Mouse (Mus musculus) kidney, postnatal 25 days (tissue): ENCODE data around the gene Herc4.

Source experiments
- DNase-seq, 2 experiments: peaks; one replicate each; pipeline ENCODE4 v3.0.0; 2021; ENCODE audit warnings: mixed read lengths in 2 of 2

The Herc4 gene

DNA sequence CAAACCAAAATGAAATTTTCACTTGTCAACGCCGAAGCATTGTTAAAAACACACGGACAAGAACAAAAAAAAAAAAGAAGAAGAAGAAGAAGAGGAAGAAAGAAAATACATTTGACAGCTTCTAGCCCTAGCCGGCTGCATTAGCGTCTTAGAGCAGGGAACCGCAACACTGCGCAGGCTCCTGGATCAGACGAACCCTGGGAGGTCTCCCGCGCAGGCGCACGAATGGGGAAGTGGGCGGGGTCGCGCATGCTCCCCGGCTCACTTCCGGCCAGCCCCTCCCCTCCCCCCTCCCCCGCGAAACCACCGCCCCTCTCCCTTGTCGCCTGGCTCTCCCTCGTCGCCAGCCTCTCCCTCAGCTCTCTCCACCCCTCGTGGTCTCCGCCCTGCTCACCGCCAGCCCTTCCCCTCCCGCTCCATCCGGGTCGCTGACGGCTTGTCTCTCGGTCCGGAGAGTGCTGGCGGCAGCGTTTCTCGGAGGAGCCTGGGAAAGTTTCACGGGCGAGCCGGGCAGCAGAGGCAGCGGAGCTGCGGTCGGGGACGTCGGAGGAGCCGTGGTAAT, at the start of gene Herc4:
TSS of gene Herc4 (plus strand) at position 318 of the 562 bp plus-strand sequence.
- peak; percentile 96 to 98 for DNase-seq

DNA sequence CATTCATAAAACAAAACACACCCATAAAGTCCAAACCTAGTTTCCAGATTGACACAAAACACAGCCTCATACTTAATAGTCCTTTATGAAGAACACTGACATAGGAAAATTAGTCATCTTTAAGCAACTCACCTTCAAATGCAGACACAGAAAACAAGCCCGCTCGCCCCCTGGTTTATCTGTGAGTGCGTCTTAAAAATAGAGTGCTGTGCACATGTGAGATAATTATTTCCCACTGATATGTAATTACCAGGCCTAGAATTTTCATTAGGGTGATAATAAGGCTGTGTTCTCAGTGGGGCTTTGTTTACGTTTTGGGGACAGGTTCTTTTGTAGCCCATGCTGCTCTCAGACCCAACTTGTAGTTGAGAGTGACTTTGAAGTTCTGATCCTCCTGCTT, 44.6 kb upstream of the Herc4 start:
- DNase-seq: no peak

DNA sequence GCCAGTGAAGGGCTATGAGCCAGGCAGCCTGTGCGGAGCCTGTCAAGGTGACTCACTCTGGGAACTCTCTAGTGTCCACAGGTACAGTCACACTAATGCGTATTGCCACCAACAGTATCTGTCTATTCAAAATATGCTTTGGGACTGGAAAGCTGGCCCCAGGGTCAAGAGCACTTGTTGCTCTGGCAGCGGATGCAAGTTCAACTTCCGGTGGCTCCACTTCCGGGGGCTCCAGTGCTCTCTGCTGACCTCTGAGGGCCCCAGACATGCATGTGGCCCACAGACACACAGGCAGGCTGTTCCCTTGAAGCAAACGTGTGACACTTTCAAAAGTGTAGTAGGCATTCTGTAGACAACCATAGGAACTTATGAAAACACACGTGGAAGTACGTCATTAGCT, 42.1 kb upstream of the Herc4 start:
- no peak for DNase-seq

DNA sequence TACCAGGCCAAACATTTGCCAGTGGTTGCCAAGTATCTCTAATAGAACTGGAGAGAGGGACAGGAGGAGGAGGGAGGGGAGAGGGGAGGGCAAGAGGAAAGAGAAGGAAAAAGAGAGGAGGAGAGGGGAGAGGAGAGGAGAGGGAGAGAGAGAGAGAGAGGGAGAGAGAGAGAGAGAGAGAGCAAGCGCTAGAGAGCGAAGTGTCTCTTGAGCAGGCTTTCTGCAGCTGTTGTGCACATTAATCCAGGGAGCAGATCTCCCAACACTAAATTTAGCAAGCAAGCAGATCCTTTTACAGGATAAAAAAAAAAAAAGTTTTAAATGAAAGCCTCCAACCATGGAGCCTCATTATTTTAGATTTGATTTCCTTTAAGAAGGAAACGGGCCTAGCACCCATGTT, 40.6 kb upstream of the Herc4 start:
- no peak for DNase-seq

DNA sequence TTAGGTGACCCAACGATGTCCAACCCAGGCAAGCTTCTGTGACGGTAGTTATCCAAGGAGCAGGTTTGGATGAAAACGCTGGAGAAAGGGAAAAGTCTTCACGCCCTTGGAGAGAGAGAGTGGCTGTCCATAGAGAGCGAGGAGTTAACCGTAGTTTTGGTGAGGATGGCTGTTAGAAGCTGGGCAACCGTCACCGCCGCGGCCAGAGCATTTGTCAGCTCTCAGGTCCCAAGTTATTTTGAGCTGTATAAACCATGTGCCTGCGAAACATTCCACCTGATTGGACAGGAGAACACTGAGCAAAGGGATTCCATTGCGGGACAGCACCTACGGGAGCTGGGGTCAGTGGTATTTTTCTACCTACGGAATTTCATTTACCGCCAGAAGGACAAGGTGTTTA, 39.9 kb upstream of the Herc4 start, which contains the start of gene Mypn:
TSS of gene Mypn (minus strand) at position 225 of the 400 bp plus-strand sequence.
- DNase-seq: no peak

DNA sequence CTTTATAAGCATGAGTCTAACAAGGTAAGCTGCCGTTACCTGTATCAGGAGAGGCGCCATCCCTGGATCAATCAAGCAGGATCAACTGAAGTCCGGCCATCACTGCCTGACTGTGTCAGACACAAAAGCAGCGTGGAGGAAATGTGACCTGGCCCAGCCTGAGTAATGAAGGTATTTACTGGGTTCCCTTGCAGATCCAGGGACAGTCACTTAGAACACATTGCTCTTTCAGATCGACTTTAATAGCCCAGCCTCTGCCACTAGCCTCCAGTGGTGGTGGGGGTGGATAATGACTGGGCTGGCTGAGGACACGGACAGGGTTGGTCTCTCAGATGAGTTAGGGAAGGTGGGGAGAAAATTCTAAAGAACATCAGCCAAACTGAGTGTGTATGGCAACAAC, 34.7 kb upstream of the Herc4 start:
- DNase-seq: no peak

DNA sequence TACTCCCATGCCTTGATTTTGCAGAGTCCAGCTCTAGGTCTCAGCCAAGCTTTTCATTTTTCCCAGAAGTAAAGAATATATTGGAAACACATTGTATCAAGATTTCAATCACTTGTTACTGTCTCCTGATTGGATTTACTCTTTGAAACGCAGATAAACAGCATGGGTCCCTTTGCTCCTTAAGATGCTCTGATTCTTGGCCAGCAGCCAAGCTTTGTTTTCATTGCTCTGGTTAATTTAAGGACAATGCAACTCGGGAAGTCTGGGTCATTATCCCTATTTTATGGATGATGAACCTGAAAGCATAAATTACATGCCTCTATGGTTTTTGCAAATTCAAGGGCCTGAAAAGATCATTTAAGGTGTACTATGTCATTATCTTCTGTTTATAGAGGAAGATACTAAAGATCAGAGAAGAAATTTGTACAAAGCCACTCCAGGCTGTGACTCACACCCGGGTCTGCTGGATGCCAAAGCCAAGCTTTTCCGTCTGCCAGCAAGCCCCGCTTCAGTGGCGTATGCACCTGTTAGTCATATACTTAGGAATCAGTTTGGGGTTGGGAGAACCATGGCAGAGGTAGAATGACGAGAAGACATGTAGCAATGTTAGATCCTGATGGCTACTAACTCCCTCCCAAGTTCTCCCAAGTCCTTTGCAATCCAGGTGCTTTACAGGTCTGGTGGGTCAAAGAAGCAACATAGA, 22.4 kb upstream of the Herc4 start:
- peak in 1 of 2 experiments; percentile 18 for DNase-seq

DNA sequence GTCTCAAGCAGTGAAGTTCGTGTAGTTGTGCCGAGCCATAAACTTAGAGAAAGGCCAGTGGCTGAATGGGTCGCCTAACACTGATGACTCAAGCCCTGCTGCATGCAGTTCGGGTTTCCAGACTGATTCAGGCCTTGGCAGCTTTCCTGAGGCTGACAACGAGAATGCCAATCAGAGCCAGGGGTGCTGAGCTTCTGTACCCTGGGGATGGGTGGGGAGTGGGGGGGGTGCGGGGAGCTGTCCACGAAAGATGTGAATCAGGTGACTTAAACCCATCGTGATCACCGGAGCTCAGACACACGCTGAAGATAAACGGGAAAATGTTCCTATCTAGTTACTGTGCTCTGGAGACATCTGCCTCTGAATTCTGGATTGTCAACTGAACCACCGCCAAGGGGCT, 19.3 kb upstream of the Herc4 start:
- no peak for DNase-seq

DNA sequence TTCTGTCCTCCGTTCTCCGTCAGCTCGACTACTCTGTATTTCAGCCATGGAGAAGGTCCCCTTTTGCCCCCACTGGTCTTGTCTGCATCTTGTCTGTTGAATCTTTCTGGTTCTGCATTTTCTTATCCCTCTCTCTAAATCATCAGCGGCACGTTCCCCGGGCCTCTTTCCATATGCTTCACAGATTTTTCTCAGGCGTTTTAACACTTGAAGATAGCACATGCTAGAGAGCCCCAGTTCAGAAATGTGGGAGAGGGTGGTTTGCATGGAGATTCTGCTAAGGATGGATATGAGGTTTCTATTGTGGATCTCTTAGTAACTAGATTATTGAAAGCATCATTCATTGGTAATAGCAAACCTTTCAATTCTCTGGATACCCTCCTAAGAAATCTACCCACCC, 13.3 kb upstream of the Herc4 start:
- DNase-seq: no peak

DNA sequence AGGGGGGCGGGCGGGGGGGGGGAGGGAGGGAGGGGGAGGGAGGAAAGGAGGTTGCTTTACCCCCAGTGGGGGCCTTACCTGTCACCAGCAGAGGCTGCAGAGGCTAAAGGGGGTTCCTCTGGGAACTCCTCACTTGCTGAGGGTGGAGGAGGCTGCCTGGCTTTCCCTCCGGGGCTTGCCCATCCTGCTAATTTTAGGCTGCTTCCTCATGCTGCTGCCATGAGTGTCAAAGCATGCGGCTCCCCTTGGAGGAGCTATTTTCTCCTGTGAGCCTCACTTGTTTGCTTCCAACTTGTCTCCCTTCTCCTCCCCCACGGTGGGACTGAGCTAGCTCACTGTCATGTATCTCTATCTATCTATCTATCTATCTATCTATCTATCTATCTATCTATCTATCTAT, 12.8 kb upstream of the Herc4 start:
- DNase-seq: no peak

DNA sequence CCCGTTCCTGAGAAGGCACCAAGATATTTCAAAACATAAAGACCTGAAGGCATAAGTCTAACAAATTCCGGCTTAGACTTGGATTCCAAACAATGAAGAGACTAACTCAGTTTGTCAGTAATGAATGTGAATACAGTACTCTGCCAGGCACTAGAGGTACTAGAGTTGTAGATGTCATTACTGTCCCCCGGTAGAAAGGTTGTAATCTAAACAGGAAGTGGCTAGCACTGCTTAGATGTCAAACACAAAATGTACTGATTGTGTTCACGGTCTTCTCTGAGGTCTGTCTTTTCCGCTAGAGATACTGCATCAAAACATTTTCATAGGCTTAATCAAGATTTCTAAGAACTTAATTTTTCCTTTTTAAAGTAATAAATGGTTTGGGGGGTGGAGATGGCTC, 12.0 kb upstream of the Herc4 start:
- DNase-seq: no peak

DNA sequence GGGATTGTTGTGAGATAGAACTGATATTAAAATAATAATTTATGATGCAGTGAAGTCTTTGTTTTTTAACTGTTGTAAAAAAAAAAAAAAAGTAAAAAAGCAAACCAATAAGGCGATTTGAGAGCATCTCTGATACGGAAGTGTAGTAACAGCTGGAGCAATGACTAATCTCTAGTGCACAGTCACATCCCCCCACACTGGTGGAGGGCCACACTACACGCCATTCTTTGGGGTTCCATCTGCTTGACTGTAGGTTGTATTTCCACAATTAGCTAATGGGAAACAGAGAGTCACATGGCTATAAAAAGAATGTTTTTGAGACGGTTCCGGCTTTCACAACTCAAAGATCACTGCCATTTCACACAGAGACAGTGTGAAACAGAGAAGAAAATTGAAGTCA, 9.5 kb upstream of the Herc4 start:
- DNase-seq: no peak

DNA sequence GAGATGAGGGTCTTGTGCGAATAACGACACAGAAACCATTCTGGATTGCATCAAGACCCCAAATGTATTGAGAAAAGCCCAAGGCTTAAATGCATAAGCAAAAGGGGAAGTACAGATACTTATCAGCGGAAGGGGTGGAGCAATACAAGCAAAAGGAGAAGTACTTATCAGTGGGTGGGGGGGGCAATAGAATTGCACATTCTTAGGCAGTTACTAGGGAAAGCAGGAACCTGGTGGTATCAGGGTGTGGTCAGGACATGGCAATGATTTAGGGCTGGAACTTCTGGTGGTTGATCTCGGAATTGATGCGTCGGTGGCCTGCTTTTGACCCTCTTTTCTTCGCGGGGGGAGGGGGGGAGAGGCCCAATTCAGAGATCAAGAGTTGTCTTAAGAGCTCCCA, 7.7 kb upstream of the Herc4 start:
- DNase-seq: no peak

DNA sequence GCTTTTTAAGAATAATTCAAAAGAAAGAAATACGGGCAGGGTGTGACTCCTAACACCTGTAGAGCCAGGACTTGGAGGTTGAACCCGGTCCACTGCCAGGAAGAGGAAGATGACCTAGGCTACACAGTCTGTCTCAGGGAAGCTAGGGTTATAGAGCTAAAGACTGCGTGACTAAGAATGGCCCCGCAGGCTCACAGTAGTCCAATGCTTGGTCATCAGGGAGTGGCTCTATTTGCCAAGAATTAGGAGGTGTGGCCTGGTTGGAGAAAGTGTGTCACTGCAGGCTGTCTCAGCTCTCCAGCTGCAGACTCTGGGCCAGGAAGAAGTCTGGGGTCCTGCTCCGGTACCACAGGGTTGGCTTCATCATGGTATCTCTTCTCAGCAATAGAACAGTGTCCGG, 6.9 kb upstream of the Herc4 start:
- DNase-seq: no peak

DNA sequence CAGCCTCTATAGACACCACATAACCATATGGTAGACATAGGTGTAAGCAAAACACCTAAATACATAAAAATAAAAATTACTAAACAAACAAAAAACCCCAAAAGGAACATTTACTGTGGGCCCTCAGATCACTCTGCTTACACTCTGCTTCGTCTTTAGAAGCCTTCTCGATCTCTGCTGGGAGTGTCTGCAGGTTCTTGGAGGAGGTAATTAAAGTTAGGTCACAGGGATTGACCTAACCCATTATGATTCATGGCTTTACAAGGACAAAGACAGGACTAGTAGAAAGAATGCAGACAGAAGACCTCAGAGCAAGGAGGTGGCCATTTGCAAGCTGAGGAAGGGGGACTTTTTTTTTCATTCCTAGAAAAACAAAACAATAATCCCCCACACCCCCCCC, 6.4 kb upstream of the Herc4 start:
- DNase-seq: no peak

DNA sequence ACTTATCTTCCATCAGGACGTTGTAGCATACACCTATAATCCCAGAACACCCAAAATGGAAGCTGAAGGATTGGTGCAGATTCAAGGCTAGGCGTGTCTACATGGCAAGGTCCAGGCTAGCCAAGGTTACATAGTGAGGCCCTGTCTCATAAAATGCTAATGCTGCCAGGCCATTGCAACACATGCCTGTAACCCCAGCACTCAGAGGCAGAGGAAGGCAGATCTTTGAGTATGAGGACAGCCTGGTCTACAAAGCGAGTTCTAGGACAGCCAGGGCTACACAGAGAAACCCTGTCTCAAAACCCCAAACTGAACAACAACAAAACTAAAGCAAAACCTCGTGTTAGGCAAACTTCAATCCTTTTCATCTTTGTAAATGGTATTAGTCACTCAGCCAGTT, 5.5 kb upstream of the Herc4 start:
- DNase-seq: no peak

DNA sequence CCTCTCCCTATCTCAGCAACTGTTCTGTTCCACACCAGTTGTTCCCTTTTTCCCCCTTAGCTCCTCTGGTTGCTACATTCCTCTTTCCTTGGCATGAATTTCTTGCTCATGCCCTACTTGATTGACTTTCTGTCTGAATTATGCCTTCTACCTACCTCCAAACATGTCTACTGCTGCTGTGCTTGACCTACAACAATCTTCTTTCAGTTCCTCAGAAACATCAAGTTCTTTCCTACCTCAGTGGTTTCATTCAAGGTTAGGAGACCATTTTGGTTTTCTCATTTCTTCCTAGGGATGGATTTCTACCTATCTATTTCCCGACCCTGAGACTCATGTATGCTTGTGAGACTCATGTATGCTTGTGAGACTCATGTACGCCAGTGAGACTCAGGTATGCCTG, 3.8 kb upstream of the Herc4 start:
- no peak for DNase-seq

DNA sequence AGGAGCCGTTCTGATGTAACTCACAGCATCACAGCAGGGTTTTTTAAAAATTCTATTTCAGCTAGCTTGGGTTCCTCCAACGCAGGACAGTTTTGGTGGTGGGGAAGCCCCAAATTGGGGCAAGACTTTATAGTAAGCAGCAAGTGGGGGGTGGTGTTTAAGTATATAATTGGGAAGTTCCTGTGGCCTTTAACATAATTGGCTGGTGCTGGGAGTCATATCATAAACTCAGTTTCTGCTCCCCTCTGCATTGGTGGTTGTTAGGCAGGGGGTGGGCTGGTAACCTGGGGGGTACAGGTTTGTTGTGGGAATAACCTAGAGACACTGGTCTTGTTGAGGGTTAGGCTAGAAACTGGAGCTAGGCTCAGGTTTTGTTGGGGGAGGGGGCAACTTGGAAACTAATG, 2.7 kb upstream of the Herc4 start:
- no peak for DNase-seq

DNA sequence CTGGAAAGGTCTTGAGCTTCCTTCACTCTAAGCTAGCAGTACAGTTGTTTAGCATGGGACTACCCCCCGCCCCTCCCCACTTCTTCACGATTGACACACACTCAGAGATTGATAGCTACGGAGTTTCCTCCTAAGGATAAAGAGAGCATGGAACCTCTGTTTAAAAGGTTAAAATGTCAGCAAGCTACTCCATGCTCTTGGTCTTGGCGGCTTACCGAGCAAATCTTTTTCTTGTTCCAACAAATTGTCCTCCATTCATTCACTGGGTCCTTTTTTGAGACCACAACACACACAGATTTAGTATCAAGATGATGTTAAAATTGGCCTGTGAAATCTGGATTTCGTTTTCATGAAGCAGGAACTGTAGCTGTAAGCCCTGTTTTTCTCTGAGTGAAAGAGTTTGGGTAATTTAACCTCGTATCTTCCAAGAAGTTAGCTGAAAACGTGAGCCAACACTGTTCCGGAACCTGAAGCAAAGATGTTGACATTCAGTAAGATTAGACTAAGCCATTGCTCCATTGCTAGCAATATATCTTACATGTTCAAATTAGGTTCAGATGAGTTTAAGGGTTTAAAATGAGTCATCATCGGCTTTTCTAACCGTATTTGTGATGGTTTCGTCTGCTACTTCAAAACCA, 693 bp upstream of the Herc4 start:
- no peak for DNase-seq

DNA sequence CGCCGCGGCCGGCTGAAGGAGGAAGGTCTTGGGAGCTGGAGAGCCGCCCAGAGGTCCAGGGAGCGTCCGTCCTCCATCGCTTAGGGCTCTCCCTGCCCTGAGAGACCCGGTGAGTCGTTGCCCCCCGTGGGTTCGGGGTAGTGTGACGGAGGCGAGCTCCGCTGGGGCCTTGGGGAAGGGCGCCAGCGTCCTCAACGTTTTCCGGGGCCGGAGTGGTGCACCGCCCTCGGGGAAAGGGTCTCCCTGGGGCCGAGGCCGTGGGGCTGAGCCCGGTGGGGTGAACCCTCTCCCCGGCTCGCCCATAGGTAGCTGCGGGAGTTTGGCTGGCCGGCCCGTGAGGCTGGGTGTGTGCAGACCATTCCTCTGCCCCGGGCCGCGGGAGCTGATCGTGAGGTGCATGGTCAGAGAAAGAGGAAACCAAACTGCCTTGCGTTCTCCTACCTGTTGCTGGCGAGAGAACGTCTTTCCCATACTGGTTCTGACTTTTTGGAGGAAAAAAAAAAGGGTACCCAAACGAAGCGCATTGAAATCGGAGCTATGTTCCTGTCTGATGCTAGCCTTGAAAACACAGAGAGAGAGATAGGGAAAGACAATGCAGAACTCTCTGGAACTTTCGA, 553 bp downstream of the Herc4 start:
- DNase-seq: peak in 1 of 2 experiments; percentile 40

DNA sequence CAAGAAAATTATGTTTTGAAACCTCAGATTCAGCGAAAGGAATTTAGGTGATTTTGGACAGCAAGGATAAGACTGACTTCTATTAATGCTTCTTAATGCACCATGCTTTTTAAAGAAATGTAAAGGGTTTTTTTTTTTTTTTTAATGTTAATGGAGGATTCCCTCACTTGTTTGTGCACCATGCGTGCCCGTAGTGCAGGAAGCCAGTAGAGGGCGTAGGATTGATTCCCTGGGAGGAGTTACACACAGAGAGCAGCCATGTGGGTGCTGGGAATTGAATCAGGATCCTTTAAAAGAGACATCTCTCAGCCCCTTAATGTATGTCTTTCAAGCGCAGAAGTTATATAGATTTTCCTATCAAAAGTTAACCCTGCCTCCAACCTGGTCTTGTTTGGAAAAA, 1.1 kb downstream of the Herc4 start:
- peak; percentile 26 to 52 for DNase-seq

DNA sequence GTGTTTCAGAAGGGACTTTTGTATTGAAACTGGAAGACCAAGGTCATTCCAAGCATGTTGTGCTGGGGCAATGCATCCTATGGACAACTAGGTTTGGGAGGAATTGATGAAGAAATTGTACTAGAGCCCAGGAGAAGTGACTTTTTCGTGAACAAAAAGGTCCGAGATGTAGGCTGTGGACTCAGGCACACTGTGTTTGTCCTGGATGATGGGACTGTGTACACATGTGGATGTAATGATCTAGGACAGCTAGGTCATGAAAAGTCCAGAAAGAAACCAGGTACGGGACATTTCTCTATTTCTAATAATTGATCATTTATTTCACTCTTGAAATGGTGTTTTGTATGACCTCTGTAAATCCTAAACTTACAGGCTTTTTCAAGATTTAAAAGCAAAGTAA, 2.2 kb downstream of the Herc4 start:
- no peak for DNase-seq

DNA sequence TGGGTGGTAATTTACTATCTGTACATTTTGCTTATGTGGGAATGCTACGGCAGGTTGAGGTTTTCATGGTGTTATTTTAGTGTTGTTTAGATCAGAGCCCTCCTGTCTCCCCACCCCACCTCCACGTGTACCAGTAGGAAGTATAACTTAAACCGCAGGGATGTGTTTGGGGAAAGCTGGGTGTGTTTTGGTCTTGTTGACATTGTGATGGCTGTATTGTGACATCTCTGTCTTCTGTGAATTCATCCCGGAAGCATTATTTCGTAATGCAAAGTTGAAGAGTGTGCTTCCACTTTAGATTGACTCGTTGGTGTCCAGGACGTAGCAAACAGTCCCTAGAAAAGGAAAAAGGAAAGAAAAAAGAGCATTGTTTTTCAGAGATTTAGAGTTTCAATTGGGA, 3.8 kb downstream of the Herc4 start:
- DNase-seq: no peak

DNA sequence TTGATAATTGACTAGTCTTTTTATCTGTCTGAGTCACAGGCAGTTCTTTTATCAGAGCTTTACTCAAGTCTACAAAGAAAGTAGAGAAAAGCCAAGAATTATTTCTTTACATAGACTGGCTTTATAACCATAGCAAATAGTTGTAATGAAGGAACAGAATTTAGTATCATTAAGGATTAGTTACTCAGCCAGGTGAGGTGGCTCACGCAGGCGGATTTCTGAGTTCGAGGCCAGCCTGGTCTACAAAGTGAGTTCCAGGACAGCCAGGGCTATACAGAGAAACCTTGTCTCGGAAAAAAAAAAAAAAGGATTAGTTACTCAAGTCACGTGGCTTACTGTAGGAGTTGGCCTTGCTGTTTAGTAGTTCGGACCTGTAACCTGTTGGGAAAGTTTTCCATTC, 4.8 kb downstream of the Herc4 start:
- DNase-seq: no peak
